Mouse (Mus musculus): ENCODE data around the gene Mesd.

DNA sequence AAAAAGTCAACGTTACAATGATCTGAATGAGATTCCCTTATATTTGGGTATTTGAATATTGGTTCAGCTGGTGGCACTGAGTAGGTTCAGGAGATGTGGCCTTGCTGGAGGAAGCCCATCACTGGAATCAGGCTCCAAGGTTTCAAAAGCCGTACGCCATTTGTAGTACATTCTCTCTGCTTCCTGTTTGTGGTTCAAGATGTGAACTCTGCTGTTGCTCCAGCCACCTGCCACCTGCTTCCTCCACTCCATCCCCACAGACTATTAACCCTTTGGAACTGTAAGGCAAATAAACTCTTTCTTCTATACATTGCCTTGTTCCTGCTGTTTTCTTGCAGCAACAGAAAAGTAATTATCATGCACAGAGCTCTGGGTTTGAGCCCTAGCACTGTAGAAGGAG lies 27.6 kb downstream of the Mesd start:
- TF ChIP-seq CTCF (IDR thresholded peaks at IDR 0.05) (no peak), POLR2A (IDR thresholded peaks at IDR 0.05; ENCODE audit: insufficient read depth, low read depth, low read length) (no peak), EP300 (IDR thresholded peaks at IDR 0.05; ENCODE audit: insufficient read depth, low read depth, low read length) (no peak)

Data from heart, adult 2 months (tissue).